Mouse (Mus musculus) testis, adult 2 months (tissue): ENCODE data around the gene Hist1h2bh.

ENCODE experiments used
- CTCF ChIP-seq: fragments of 200-500 bp; IDR thresholded peaks from 2 replicates; pipeline ENCODE4 v1.5.1; 2012; ENCODE audit warnings: low read depth, mild to moderate bottlenecking, inconsistent platforms, low read length, moderate library complexity; ENCODE audit not compliant: control insufficient read depth, insufficient read depth, insufficient replicate concordance
- POLR2A ChIP-seq: fragments of 200-500 bp; IDR thresholded peaks from 2 replicates; pipeline ENCODE4 v1.6.1; 2012; ENCODE audit warnings: low read depth, mild to moderate bottlenecking, inconsistent platforms, low read length, moderate library complexity; ENCODE audit not compliant: control insufficient read depth

DNA sequence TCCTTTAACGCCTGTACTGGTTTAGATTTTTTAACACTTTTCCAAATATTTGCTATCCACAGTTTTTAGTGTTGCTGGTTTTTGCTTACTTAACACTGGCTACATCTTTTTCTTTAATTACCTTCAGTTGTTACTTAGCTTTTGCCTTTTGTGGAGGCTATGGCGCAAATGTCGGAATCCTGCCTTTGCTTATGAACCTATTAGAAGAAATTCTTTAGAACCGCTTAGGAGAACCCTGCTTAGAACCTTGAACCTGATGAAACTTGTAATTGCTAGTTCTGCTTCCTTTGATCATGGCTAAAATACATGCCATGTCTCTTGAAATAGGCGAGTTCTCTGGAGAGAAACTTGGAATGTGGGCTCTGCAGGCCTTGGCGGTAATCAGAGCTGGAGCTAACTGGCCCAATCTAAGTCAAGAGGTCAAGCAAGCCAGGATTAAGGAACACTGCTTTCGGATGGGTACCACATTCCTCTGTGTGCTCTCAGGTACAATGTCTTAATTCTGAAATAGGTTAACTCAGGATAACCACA, 33.2 kb upstream of the Hist1h2bh start:
- TF ChIP-seq POLR2A (no peak), CTCF (no peak)
